Mouse (Mus musculus): Measurements from ENCODE around the gene A3galt2.

The A3galt2 gene

DNA sequence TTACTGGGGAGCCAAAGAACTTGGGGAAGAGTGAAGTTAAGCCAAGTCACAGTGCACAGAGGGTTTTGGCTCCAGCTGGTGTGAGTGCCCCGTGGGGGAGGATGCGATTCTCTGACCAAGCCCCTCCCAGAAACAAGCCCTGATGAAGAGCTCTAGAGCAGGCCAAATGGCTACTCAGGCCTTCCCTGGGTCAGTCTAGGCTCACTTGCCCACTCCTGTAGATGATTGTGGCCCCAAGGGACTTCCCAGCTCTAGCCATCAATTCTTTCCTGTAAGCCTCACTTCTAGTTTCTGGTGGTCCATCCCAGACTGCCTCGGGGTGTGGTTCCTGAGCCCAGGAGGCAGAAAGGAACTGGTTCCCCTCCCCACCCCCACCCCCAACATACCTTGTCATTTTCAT, at the start of gene A3galt2:
A3galt2 (plus strand) TSS at position 301 of the 400 bp plus-strand sequence.
- no peak for DNase-seq (ENCODE audit: low read depth in 2 of 2, low spot score in 2 of 2)

DNA sequence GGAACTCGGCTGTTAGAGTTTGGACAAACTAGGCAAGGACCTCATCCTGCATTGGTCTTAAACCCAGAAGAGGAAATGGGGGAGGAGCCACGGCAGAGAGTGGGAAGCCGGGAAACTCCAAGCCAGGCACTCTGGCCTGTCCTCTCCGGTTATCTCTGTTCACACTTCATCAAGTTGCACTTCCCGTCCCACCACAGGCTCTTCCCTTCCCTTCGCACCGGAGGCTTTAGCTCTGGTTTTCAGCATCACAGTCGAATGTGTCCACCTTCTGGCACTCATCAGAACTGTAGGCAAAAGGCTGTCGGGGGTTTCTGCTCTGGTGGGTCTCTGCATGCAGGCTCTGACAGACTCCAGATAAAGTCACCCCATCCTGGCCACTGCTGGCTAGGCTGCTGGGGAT, 48.5 kb upstream of the A3galt2 start:
- DNase-seq (ENCODE audit: low read depth in 2 of 2, low spot score in 2 of 2) = no peak

DNA sequence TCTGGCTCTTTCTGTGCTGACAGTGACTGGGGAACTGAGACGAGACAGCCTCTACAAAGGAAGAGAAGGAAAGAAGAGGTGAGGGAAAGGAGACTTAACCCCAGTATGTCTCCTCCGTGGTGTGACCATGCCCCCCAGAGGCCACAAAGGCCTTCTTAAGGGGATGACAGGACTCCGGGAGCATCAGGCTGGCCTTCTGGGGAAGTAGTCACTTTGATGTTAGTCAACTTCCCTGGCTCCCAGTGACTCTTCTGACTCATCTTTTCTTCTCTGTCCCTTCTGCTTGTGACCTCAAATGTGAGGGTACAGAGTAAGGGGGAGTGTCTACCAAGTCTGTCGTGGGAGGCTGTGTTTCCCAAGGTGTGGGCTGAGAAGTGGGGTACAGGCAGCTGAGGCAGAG, 47.8 kb upstream of the A3galt2 start:
- DNase-seq (ENCODE audit: low read depth in 2 of 2, low spot score in 2 of 2) = no peak

DNA sequence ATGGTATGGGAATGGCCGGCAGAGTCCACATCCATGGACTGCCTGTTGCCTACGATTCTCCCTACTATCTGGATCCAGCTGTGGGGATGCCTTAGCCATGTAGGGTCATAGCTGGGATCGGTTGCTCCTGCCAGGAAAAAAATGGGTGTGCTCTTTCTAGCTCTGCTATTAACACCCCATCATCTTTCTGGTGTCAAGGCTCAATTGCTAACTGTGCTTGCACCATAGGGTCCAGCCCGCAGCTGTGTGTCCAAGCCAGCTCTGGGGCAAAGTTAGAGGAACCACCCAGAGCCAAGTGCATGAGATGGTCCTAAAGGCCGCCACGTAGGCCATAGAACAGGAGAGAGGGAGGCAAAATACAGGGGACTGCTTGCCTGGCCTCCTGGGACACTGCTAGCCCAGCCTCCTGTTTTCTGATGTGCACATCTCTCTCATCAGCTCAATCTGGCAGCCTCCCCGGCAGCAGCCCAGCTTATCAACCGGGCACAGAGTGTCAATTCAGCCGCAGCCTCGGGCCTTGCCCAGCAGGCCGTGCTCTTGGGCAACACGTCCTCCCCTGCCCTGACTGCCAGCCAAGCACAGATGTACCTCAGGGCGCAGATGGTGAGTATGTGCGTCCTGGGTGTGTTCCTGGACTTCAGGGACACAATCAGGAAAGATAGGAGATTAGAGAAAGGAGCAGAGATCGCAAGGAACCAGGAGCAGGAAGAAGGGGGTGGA, 45.9 kb upstream of the A3galt2 start:
- DNase-seq (ENCODE audit: low read depth in 2 of 2, low spot score in 2 of 2) = no peak

DNA sequence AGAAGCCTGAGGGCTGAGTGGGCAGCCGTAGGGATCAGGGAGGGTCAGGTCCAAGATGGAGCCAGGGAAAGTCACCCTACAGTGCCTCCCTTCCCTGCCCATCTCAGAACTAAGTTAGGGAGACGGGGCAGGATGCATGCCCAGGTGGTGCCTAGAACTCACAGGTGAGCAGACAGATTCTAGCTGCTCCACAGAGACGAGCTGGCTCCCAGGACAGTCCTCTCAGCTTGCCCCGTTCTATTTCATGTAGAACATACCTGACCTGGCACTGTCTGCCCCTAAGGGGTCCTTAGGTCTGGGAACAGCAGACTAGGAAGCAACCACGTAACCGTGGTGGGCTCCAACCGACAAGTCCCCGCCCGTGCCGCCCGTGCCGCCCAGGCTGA, 45.4 kb upstream of the A3galt2 start:
- no peak for DNase-seq (ENCODE audit: low read depth in 2 of 2, low spot score in 2 of 2)

DNA sequence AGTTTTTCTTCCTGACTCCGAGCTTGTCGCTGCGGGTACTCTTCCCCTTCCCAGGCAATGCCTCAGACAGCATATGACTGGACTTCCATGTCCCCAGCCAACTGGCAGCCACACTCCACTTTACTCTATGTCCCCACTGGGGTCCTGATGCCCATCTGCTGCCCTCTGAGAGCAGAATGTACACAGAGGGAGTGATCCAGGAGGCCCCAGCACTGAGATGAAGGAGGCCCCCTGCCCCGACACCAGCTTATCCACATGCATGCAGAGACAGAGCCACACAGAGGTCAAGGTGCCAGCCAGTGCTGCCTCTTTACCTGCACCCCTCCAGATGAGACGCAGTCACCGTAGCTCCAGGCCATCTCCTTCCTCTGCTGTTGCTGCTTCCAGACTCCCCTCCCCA, 44.9 kb upstream of the A3galt2 start:
- DNase-seq (ENCODE audit: low read depth in 2 of 2, low spot score in 2 of 2) = no peak

DNA sequence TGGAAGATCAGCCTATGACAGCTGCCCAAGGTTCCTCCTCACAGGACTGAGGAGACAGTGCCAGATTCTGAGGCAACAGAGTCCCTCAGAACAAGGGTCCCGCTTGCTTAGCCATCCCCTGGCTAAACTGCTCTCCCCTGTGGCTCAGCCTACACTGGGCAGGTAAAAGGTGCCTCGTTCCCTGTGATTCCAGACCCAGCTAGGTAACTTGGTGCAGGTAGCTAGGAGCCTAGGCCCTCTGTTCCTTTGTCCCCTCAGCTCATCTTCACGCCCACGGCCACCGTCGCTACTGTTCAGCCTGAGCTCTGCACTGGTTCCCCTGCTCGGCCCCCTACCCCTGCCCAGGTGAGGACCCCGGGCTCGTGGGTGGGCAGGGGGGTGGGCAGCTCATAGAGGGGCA, 44.4 kb upstream of the A3galt2 start:
- no peak for DNase-seq (ENCODE audit: low read depth in 2 of 2, low spot score in 2 of 2)

DNA sequence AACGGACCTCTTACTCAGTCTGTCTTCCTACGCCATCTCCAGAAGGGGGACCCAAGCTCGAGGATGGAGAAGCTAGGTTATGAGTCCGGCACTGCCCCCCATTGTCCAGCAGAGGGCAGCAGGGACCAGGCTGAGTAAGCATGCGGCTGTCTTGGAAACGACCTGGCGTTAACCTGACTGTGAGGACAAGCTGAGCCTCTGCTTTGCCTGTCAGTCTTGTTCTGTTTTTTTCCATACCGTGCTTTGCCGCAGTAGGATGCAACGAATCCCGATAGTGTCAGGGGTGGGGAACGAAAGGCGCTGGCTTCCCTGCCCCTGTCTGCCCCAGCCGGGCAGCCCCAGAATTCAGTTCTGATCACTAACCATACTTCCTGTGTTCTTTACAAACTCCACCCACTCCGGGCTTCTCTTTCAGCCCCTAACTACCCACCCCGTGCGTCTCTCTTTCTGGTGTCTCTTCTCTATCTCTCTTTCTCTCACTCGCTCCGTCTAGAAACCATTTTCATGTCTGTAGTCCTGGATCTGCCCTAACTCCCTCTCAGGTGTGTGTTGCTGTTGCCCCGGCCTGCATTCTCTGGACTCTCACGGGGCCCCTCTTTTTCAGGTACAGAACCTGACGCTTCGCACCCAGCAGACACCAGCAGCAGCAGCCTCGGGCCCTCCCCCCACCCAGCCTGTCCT, 43.6 kb upstream of the A3galt2 start:
- DNase-seq (ENCODE audit: low read depth in 2 of 2, low spot score in 2 of 2) = peak; percentile 90 to 96

DNA sequence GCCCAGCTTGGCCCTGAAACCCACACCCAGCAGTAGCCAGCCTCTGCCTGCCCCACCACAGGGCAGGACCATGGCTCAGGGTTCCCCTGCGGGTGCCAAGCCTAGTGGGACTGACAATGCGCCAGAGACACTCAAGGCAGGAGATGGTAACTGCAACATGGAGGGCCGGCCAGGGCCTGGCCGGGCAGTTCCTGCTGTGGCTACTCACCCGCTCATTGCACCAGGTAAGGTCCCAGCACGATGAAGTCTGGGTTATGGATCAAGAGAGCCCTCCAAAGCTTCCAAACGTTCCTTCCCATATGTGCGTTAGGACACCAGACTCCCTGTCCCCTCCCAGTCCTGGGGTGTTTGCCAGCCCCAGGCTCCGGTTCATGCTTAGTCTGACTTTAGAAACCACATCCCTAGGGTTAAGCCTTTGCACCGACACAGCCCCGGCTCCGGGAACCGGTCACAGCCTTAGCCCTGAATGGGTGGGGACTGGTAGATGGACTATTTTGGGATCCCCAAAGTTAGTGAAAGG, 43.0 kb upstream of the A3galt2 start:
- DNase-seq (ENCODE audit: low read depth in 2 of 2, low spot score in 2 of 2) = no peak

DNA sequence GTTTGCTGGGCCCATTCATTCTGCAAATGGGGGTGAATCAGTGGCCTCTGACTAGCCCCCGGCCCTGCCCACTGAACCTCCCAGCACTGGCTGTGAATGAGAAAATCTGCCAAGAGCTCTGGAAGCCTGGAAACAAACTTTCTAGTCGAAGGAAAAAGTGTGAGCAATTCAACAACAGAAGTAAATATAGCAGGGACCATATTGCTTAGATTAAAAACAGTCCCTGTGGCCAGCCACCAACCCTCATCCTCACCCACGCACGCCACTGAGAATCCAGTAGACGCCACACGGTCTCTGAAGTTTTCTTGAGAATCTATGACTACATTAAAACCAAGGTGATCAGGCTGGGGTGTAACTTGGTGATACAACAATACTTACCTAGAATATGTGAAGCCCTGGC, 42.2 kb upstream of the A3galt2 start:
- no peak for DNase-seq (ENCODE audit: low read depth in 2 of 2, low spot score in 2 of 2)

DNA sequence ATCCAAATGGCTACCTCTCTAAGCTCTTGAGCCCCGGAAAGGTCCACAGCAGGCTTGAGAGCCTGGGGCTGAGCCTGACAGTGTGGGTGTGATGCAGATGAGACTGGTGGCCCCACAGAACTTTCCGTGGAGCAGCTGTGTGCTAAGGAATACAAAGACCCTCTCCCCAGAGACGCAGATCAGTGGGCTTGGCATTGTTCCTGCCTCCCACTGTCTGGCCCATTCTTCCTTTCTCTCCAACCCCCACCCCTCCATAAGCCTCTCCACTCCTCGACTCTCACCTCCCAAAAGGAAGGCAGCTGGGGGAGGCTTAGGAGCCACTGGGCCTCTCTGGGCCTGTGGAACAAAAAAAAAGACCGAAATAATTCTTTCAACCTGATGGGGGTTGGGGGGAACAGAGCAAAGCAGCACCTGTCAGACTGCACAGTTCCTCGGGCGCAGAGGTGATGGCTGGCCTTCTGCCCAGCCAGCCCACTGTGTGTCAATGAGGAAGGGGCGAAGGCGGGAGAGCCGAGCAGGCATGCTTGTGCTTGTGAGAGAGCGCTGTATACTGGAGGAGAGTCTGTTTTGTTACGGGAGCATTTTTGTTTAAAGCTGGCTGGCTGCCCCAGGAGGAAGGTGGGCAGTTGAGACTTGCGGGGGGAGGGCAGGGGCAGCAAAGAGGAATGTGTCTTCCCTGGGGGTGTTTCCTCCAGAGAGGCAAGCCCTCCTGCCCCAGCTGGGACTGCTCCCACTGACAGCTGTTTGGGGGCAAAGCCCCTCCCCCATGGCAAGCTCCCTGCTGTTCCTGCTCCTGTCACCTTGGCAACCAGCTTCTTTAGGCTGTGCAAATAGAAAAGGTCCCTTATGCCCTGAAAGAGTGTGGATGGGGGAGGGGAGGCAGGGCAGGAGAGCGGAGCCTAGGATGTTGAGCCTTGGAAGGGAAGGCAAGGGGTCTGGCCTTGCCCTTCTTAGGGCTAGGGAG, 39.6 kb upstream of the A3galt2 start:
- no peak for DNase-seq (ENCODE audit: low read depth in 2 of 2, low spot score in 2 of 2)

DNA sequence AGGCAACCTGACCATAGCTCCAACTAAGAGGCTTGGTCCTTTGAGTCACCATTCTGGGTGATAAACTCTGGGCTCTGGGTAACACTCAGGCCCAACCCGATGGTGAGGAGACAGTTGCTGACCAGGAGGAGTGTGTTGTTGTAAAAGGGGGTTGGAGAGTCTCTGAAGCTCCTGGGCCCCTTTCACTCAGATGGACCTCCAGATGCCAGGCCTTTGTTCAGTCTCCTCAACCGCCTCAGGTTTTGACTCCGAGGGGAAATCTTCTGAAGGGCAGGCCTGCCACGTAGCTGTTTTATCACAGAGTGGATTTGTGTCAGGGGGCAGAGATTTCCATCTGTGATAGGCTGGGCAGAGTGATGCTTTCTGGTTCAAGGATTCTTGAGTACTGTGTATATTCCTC, 38.9 kb upstream of the A3galt2 start:
- no peak for DNase-seq (ENCODE audit: low read depth in 2 of 2, low spot score in 2 of 2)

DNA sequence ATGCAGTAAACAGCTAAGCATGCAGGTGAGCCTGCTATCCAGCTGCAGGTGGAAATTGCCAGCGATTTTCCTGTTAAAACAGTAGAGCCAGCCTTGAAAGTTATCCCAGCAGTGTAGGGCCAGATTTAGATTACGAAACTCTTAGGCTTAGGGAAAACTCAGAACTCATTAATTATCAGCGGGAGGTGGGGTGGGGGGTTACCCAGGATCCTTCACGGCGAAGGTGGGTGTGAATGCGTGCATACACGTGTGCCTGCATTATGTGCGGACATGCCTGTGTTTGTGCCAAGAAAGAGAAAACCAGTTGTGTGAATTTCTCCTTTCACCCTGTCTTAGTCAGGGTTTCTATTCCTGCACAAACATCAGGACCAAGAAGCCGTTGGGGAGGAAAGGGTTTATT, 38.4 kb upstream of the A3galt2 start:
- no peak for DNase-seq (ENCODE audit: low read depth in 2 of 2, low spot score in 2 of 2)

DNA sequence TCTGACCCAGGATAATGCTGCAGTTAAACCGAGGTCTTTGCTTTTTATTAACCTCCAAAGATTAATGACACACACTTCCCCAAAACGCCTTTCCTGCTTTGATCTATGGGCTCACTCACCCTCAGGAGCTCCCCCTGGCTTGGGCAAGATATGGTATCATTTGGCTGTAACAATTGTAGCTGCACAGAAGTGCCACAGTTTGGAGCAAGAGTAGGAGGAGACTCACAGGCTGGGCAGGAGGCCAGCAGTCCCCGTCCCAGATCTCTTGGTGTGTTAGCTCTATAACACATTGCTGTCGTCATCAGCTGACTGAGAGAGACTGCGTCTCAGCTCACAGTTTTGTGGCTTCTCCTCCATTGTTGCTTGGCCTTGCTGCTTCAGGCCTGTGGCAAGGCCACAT, 35.1 kb upstream of the A3galt2 start:
- DNase-seq (ENCODE audit: low read depth in 2 of 2, low spot score in 2 of 2) = no peak

DNA sequence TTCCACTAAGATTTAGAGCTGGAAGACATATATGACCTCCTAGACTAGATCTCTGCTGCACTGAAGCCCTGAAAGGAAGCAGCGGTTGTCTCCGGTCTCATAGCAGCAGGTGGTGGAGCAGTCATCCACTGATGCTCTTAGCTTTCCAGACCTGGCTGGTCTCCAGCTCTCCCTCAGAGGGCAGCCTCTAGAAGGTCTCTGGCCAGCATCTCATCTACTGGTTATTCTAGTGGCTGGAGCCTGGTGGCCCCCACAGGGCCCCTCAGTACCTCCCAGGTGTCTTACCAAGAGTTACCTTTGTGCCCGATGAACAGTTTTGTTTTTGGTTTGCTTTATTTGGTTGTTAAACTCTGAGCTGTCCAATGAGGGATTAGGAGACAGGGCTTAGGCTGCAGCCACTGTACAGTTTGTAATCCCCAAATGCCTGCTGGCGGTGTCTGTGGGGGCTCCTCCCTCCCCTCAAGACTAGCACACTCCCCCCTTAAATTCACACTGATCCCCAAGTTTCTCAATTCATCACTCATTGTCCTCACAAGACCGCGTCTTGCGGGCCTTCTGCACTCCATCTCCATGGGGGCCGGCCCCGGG, 34.0 kb upstream of the A3galt2 start:
- no peak for DNase-seq (ENCODE audit: low read depth in 2 of 2, low spot score in 2 of 2)

DNA sequence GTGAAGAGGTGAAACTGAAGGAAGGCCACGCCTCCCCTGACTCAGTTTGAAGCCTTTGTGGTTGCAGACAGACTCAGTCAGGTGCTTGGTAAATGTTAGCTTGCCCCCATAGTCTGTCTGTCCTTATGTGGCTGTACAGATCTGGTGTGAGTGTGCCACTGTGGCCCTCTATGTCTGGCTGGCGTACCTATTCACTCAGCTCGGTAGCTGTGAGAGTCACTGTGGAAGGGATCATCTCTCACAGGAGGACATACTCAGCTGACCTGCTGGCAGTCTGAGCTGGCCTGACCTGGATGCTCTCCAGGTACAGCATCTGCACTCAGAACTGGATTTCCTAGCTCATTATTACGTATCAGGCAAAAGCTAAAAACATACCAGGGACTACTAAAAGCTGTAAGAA, 33.4 kb upstream of the A3galt2 start:
- no peak for DNase-seq (ENCODE audit: low read depth in 2 of 2, low spot score in 2 of 2)

DNA sequence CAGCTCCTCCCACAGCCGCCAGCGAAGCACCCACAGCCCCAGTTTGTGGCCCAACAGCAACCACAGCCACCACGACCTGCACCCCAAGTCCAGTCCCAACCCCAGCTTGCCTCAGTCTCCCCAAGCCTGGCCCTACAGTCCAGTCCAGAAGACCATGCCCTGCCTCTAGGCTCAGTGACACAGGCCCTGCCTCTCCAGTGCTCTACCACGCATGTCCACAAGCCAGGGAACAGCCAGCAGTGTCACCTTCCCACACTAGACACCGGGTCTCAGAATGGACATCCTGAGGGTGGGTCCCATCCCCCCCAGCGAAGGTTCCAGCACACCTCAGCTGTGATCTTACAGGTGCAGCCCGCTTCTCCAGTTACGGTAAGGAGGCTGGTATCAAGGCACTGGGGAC, 32.2 kb upstream of the A3galt2 start:
- no peak for DNase-seq (ENCODE audit: low read depth in 2 of 2, low spot score in 2 of 2)

DNA sequence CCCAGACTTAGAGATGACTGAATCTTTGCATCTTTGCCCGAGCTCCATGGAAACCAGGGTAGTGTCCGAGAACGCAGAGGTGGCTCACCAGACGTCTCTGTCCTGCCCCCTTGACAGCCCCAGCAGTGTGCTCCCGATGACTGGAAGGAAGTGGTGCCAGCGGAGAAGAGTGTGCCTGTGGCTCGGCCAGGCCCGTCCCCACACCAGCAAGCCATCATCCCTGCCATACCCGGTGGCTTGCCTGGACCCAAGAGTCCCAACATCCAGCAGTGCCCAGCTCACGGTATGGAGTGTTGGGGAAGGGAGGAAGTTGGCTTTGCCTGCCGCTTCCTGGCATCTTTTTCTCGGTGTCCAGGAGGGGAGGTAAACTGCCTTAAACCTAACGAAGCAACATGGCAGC, 31.7 kb upstream of the A3galt2 start:
- no peak for DNase-seq (ENCODE audit: low read depth in 2 of 2, low spot score in 2 of 2)

DNA sequence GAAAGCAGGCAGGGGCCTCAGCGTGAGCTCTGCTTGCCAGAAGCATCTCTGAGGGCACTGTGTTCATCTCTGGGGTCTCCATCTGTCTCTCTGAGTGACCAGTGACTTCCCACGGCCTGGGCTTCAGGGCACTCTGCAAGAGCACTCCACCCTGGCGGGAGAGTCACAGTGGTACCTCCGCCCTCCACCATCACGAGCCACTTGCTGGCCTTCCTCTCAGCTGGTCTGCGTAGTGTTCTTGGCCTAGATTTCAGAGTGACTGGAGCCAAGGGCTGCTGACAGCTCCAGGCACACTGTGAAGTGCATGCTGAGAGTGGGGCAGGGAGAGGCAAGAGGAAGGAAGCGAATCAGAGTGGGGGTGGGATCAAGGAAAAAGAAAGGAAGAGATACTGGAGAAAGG, 31.1 kb upstream of the A3galt2 start:
- no peak for DNase-seq (ENCODE audit: low read depth in 2 of 2, low spot score in 2 of 2)

DNA sequence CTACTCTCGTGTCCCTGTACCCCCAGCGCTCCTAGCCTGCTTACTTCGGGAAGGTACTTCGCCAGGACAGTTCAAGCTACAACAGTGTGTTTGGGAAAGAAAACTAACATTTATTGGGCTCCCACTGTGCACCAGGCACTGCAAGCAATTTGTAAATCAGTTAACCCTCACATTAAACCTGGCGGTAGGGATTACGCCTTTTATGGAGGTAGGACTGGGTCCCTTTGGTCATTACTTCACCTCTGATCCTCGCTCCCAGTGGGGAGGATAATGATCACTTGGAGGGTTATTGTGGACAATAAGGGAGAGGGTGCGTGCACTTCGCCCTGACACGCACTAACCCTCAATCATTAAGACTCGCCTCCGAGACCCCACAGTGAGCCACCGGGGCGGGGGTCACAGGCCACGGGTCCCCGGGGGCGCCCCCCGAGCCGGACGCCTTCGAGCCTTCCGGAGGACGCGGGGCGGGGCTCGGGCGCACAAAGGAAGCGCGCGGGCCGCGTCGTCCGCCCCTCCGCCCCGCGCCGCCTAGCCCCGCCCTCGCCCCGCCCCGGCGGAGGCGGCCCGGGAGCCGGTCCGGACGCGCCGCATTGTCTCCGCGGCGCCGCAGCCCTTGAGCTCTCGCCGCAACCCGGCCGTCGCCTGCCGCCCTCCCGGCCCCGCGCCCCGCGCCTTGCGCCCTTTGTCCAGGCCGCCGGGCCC, 28.0 kb upstream of the A3galt2 start:
- DNase-seq (ENCODE audit: low read depth in 2 of 2, low spot score in 2 of 2) = peak; percentile 49 to 62
